Mouse (Mus musculus): ENCODE results near the gene Trex1.

DNA sequence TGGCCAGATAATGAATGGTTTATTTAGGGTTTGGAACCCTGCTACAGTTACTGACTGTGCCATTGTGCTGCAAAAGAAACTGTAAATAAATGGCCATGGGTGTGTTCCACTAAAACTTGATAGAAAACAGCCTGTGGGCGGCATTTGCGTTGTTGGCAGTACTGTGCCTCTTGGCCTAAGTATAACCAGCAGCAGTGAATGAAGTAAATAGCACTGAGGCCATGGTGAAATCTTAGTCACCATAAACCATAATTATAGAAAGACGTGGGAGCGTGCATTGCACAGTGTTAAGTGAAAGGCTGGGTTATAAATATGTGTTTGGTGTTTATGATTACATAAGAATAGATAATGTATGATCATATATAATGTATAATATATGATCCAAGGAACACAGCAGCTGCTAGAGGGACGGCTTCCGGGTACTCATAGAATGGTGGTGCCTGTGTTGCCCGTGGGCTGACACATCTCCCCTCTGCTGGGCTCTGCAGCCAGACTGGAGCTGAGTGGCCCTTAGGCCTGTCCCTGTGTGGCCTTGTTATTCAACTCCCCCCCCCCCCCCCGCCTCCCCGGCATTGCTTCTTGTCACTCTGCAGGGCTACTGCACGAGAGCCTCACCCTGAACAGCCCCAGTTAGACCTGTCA is 50.4 kb downstream of the Trex1 start:
- TF ChIP-seq CTCF (IDR thresholded peaks at IDR 0.05; ENCODE audit: low read depth) = no peak
- no peak for TF ChIP-seq EP300 (optimal IDR thresholded peaks at IDR 0.05)

Data from stomach, postnatal 0 days (tissue).